Mouse (Mus musculus): ENCODE results near the gene Gm13539.
"Not testable (repeated sequence)": the region's sequence is repeated elsewhere in the genome, so short reads cannot be mapped to it uniquely, and the experiment has no call there.

Gene Gm13539

GRCm38 (mm10) chr2:25781957-25782356 is at the start of gene Gm13539:
Gene Gm13539, plus strand, starts transcription at chr2:25782257.
- no peak for DNase-seq (ENCODE audit: low spot score in 2 of 2)

- no peak for DNase-seq (ENCODE audit: low spot score in 2 of 2)
These were observed 48.7 kb upstream of the Gm13539 start for GRCm38 (mm10) chr2:25733199-25733930.

DNA sequence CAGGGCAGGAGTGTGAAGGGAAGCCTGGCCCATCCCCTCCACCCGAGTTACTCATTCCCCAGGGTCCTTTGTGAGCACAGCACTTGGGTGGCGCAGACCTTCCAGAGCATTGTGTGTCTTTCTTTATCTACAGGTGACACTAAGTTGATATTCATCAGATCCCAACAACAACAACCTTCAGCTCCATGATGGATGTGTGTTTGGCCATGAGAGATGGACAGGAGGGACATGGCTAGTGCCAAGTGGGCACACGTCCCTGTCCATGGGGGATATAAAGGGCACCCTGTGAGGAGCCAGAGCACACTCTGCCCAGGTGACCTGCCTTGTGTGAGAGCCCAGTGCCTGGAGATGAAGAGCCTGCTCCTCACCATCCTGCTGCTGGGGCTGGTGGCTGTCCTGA is 45.3 kb upstream of the Gm13539 start, which contains the start of gene Obp2b:
Gene Obp2b (plus strand): TSS at position 301 of the 400 bp plus-strand sequence.
- not testable (repeated sequence) for DNase-seq (ENCODE audit: low spot score in 2 of 2)

DNA sequence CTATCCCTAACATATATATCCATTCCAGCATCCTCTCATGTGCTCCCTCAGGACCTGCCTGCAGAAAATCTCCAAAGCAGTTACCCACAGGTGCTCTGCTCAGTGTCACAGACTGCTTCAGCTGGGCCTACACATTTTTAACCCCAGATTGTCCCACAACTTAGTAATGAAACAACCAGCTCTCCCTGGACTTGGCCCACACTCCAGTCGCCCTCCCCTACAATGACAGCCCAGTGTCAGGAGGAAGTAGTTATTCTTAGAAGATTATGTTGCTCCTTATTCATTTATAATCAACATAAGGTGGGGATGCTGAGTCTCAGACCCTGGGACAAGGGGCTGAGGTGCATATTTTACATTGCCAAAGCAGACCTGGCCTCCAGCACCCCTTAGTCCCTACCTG is 40.4 kb upstream of the Gm13539 start:
- no peak for DNase-seq (ENCODE audit: low spot score in 2 of 2)

GRCm38 (mm10) chr2:25754201-25754600 is 27.9 kb upstream of the Gm13539 start:
- no peak for DNase-seq (ENCODE audit: low spot score in 2 of 2)

DNA sequence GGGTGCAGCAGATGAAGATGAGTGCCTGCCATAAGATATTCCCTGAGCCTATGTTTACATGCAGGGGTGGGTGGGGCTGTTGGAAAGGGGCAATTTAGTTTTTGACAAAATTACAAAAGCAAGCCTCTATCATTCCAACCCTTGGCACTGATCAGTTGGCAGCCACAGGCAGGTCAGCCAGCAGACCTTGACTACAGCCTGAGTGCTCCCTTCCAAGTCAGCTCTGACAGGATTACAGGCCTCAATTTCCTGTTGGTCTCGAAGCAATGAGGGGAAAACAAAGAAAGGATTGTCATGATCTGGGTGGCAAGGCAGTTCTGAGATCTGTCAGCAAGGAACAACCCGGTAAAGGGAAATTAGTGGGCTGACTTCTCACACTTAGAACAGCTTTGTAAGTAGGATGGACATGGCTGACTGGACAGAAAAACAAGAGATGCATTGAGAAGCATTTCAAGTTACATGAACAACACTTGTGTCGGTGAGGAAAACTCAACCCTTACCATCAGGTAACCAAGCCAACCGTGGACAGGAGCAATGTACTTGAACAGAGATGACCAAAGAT is 23.9 kb upstream of the Gm13539 start:
- DNase-seq (ENCODE audit: low spot score in 2 of 2) = no peak

GRCm38 (mm10) chr2:25765269-25765668 is 16.8 kb upstream of the Gm13539 start, which contains the start of gene Lcn3:
Gene Lcn3, plus strand, starts transcription at chr2:25765569.
- no peak for DNase-seq (ENCODE audit: low spot score in 2 of 2)

- no peak for DNase-seq (ENCODE audit: low spot score in 2 of 2)
These were observed 14.3 kb upstream of the Gm13539 start for GRCm38 (mm10) chr2:25767764-25768163.

- no peak for DNase-seq (ENCODE audit: low spot score in 2 of 2)
These were observed 8.6 kb upstream of the Gm13539 start for GRCm38 (mm10) chr2:25773507-25773906.

DNA sequence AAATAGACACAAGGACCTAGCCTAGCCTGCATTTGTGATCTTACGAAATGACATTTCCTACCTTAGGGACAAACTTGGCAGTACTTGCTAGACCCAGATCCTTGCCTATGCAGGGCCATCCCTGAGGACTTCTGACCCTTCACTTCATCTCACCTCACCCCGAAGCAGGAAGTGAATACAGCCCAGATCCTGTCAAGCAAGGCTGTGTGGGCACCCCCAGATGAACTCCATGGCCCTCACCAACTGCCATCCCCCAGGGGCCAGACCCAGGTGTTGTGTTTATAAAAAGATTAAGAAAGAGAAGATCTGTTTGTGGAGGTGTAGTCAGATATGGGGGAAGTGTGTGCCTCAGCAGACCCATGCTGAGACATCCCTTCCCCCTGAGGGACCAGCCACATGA is 7.4 kb upstream of the Gm13539 start:
- no peak for DNase-seq (ENCODE audit: low spot score in 2 of 2)

- DNase-seq (ENCODE audit: low spot score in 2 of 2) = no peak
These were observed 6.1 kb upstream of the Gm13539 start for GRCm38 (mm10) chr2:25775991-25776390.

DNA sequence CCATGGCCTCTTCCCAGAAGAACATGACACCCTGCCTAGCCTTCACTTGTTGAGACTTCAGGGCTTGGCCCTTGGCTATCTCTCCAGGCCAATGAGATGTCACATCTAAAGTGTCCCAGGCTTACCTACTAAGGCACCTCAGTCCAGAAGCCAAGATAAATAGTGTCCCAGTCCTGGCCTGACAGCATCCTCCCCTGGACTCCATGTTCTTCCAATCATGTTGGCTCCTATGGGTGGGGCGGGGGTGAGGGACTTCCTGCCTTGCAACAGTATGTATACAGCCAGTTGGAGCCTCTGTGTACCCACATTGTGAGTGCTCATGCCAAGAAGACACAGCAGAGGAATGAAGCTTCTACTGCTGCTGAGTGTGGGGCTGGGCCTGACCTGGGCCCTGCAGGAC is 5.3 kb upstream of the Gm13539 start, which contains the start of gene Lcn11:
Gene Lcn11 (plus strand): TSS at position 301 of the 400 bp plus-strand sequence.
- no peak for DNase-seq (ENCODE audit: low spot score in 2 of 2)

DNA sequence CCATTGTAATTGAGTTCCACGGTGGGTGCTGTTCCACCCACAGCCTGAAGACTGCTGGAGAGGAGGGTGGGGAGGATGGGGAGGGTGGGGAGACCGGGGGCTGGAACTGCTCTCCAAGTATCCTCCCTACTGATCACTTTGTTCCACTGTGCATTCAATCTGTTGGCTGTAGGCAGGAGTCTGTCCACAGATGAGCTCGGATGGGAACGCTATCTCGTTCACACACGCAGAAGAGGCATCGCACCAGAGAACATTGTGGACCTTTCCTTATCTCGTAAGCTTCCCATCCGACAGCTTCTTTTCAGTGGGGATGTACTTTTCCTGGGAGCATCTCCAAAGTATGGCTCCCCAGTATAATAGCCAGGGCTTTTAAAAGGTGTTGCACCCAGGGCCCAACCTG is 3.0 kb upstream of the Gm13539 start:
- DNase-seq (ENCODE audit: low spot score in 2 of 2) = no peak

- DNase-seq (ENCODE audit: low spot score in 2 of 2) = no peak
These were observed 1.1 kb upstream of the Gm13539 start for GRCm38 (mm10) chr2:25780921-25781320.

DNA sequence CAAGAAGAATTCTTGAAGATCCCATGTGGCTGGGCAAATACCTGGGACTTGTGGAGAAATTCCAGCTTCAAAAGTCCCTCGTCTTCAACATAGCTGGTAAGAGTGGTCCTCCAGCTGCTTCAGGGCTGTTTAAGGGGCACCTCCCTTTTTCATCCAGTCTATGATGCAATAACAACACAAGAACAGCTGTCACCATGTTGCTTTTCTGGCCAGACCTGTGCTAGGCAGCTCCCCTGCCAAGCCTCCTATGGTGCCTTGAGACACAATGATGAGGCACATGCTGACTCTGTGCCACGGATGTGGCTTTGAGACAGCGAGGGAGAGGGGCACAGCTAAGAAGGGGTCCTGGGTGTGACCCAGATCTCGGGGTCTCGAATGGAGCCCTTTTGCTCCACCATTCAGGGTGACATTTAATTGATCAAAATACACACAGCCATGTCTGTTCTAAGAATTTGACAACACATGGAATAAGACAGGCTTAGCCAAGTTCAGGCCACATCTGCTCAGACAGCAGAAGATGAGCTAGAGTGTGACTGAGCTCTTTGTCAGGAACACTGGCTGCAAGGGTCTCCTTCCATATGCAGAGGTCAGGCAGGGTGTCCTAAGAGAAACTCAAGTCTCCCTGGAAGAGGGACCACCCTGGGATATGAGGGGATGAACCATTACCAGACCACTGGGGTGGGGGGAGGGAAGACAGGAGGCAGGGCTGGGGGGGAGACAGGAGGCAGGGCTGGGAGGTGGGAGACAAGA is 3.7 kb downstream of the Gm13539 start:
- DNase-seq (ENCODE audit: low spot score in 2 of 2) = no peak

DNA sequence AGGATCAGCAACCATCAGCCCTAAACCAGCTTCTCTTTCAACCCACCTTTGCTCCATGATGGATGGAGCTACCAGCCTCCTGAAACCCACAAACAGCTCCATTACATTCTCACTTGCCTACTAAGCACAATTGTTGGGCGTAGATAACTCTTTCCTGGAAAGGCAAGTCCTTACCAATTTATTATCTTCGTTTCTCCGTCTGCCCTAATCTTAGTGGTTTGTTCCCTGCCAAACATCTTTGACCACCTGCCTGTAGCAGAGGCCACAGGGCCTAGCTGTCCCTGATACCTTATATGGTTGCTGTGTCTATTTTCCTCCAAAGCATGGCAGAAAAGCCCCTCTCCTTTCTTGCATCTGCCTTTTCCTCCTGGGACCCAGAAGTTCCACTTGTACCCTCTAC is 7.0 kb downstream of the Gm13539 start:
- no peak for DNase-seq (ENCODE audit: low spot score in 2 of 2)

GRCm38 (mm10) chr2:25797635-25798034 is 15.6 kb downstream of the Gm13539 start:
- no peak for DNase-seq (ENCODE audit: low spot score in 2 of 2)

- DNase-seq (ENCODE audit: low spot score in 2 of 2) = no peak
These were observed 16.0 kb downstream of the Gm13539 start for GRCm38 (mm10) chr2:25798065-25798464.

DNA sequence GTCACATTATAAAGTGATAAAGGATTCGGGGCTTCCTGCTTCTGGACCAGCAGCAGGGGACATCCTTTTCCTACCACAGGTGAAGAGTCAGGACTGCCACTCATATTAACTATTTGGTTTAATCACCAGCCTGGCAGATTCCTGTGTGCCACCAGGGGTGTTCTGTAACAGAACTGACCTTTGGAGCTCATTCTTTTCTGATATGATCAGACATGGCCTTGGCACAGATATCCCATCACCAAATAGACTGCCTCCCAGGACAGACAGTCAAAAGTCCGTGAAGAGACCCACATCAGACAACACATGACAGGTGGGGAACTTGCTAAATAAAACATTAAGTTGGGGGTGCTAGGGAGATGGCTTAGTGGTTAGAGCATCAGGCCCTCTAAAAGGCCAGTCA is 29.7 kb downstream of the Gm13539 start:
- DNase-seq (ENCODE audit: low spot score in 2 of 2) = no peak

GRCm38 (mm10) chr2:25813364-25813763 is 31.3 kb downstream of the Gm13539 start:
- no peak for DNase-seq (ENCODE audit: low spot score in 2 of 2)

GRCm38 (mm10) chr2:25815748-25816147 is 33.7 kb downstream of the Gm13539 start, which contains the start of gene Glt6d1:
Gene Glt6d1, minus strand, starts transcription at chr2:25815848.
- not testable (repeated sequence) for DNase-seq (ENCODE audit: low spot score in 2 of 2)

DNA sequence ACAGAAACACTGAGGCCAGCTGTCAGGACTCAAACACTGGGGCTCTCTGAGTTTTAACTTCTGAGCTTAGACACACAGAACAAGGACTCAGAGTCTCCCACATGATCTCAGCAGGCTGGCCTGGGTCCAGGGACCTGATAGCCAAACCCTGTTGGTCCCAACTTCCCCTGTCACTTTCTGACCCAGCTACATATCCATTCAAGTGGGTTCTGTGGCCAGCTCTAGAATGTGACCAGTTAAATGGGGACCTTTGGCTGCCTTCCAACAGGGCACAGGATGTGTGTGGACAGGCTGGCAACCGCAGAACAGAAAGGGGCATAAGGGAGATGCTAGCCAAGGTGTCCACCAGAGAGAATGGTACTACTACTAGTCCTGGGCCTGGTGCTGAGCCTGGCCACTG is 40.7 kb downstream of the Gm13539 start, which contains the start of gene Lcn9:
Gene Lcn9 (plus strand): TSS at position 348 of the 400 bp plus-strand sequence.
- DNase-seq (ENCODE audit: low spot score in 2 of 2) = no peak
